Mouse (Mus musculus) liver, embryonic 15.5 days (tissue): Measurements from ENCODE around the gene Lexm. TPM values are rescaled to one million over a fixed set of nuclear protein-coding genes. Genes with fewer than 3 reads are reported as not detected.

Experiments used
- ATAC-seq: fragments of 200-750 bp; cut with Nextera tagmentation; 2 replicates; pipeline ENCODE4 v1.8.0; 2017; ENCODE audit warnings: moderate number of reproducible peaks, mild to moderate bottlenecking, moderate library complexity; ENCODE audit not compliant: insufficient read depth
- H3K27ac ChIP-seq: fragments of 300-500 bp; sonication (generic); replicated peaks from 2 replicates; pipeline ENCODE4 v1.5.1; 2015; ENCODE audit warnings: mild to moderate bottlenecking, inconsistent platforms
- H3K27me3 ChIP-seq: fragments of 300-500 bp; sonication (generic); 2 replicates; pipeline ENCODE4 v1.6.1; 2015; ENCODE audit warnings: mild to moderate bottlenecking, inconsistent platforms
- H3K36me3 ChIP-seq: fragments of 300-500 bp; sonication (generic); replicated peaks from 2 replicates; pipeline ENCODE4 v1.6.1; 2015; ENCODE audit warnings: moderate library complexity, mild to moderate bottlenecking, inconsistent platforms
- H3K4me1 ChIP-seq: fragments of 300-500 bp; sonication (generic); replicated peaks from 2 replicates; pipeline ENCODE4 v1.6.1; 2015; ENCODE audit warnings: inconsistent platforms
- H3K4me2 ChIP-seq: fragments of 300-500 bp; sonication (generic); 2 replicates; pipeline ENCODE4 v1.6.1; 2015; ENCODE audit warnings: moderate library complexity, mild to moderate bottlenecking, inconsistent platforms
- H3K4me3 ChIP-seq: fragments of 300-500 bp; sonication (generic); replicated peaks from 2 replicates; pipeline ENCODE4 v1.5.1; 2015; ENCODE audit warnings: mild to moderate bottlenecking, inconsistent platforms
- H3K9ac ChIP-seq: fragments of 300-500 bp; sonication (generic); 2 replicates; pipeline ENCODE4 v1.6.1; 2015; ENCODE audit warnings: moderate library complexity, mild to moderate bottlenecking, inconsistent platforms
- H3K9me3 ChIP-seq: fragments of 300-500 bp; sonication (generic); replicated peaks from 2 replicates; pipeline ENCODE4 v1.6.1; 2016; ENCODE audit warnings: inconsistent platforms
- WGBS: fragments of 180-500 bp; shearing (Covaris S2); methylation state at CpG from one replicate; pipeline ENCODE4 v1.1.7; 2015; ENCODE audit warnings: mixed read lengths; ENCODE audit not compliant: insufficient replicate concordance; 5-methylcytosine and 5-hydroxymethylcytosine counted together
- polyA plus RNA-seq: library from polyadenylated mRNA; unstranded; fragments of >200 nt; fragmentation: Nextera tagmentation; extraction: Ambion mirVana; gene quantifications from 2 replicates; pipeline ENCODE4 v1.2.1, GENCODE M21; 2015

Gene Lexm
- not detected in 2 replicates for polyA plus RNA-seq

DNA sequence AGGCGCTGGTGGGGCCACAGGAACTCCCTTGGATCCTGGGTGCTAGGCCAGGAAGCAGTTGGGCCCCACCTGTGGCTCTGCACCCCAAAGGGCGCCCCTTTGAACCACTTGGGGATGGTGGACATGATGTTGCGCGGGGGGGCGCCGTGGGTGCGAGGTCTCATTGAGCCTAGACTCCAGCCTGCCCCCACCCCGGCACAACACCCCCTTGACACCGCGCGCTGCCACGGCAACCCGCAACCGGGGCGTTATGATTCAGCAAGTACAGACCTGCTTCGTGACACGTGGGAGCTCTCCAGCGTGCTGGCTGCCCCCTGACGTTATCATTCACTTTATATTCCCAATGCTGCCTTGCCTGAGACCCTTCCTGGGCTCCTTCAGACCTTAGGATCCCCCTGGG lies at the start of gene Lexm:
Lexm (minus strand) TSS at position 186 of the 400 bp plus-strand sequence.
- peaks cover 64% of the 10 kb centered on the region for H3K27me3 ChIP-seq
- H3K4me3 ChIP-seq = no peak within 1 kb of the TSS
- H3K4me2 ChIP-seq = peak within 1 kb of the TSS; percentile 48
- H3K9ac ChIP-seq = no peak within 1 kb of the TSS
- no peaks in the 10 kb centered on the region for H3K9me3 ChIP-seq
- no peak within 1 kb of the TSS for H3K27ac ChIP-seq
- H3K4me1 ChIP-seq = peaks cover 43% of the 10 kb centered on the region
- no peak for ATAC-seq
- no peaks in the 10 kb centered on the region for H3K36me3 ChIP-seq
- 1% methylated on average over 19 of the region's 19 CpGs for WGBS

GRCm38 (mm10) chr4:106666546-106666945 lies 49.5 kb upstream of the Lexm start:
- no peak for ATAC-seq
- H3K27ac ChIP-seq = no peak overlapping the region
- H3K4me1 ChIP-seq = no peaks in the 10 kb centered on the region
- H3K9ac ChIP-seq = no peak overlapping the region
- no peak overlapping the region for H3K4me2 ChIP-seq
- H3K9me3 ChIP-seq = no peaks in the 10 kb centered on the region
- H3K36me3 ChIP-seq = peaks cover 100% of the 10 kb centered on the region
- 80% methylated on average over 2 of the region's 2 CpGs for WGBS
- H3K27me3 ChIP-seq = no peaks in the 10 kb centered on the region
- H3K4me3 ChIP-seq = no peak overlapping the region

DNA sequence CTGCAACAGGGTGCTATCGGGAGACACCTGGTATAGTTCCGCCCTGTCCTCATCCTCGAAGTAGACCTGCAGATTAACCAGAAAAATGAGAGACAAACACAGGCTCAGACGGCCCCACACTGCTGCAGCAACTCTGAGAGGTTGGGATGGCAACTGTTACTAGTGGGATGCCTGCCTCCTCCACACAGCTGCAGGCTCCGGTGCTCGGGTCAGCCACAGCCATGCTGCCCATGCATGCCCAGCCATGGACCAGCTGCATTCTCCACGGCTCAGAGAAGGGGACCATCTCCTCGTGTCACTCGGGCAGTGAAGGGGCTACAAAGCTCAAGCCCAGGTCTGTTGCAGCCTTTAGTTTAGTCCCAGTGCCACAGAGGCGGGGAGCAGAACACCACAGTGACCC lies 48.6 kb upstream of the Lexm start:
- 79% methylated on average over 10 of the region's 10 CpGs for WGBS
- Histone ChIP-seq H3K4me2 (no peak overlapping the region), H3K27ac (no peak overlapping the region), H3K27me3 (no peaks in the 10 kb centered on the region), H3K4me3 (no peak overlapping the region), H3K36me3 (peaks cover 99% of the 10 kb centered on the region), H3K9me3 (no peaks in the 10 kb centered on the region), H3K4me1 (no peaks in the 10 kb centered on the region), H3K9ac (no peak overlapping the region)
- no peak for ATAC-seq

DNA sequence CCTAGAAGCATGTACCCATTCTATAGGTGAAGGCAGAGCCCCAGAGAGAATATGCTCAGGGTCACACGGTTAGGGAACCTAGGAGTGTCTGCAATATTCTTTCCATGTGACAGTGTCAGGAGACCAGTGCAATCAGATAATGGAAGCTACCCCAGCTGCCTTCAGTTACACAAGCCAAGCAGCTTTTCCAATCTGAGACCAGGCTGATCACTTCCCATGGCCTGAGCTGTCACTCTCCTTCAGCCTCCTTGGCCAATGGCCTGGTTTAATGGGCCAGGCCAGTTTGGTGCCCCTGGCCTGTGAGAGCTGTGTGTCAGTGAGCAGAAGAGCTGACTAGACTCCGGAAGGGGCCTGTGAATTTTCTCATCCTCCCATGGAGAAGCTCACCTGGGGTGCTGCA lies 48.2 kb upstream of the Lexm start:
- 76% methylated on average over 2 of the region's 2 CpGs for WGBS
- no peak for ATAC-seq

GRCm38 (mm10) chr4:106664697-106665096 lies 47.7 kb upstream of the Lexm start:
- Histone ChIP-seq H3K9ac (no peak overlapping the region), H3K9me3 (no peaks in the 10 kb centered on the region), H3K27ac (no peak overlapping the region), H3K4me1 (no peaks in the 10 kb centered on the region), H3K27me3 (no peaks in the 10 kb centered on the region), H3K4me2 (no peak overlapping the region), H3K36me3 (peaks cover 99% of the 10 kb centered on the region), H3K4me3 (no peak overlapping the region)
- 78% methylated on average over 6 of the region's 6 CpGs for WGBS
- ATAC-seq = no peak

More for the DNA sequence above, 48.2 kb upstream of the Lexm start:
- H3K4me3 ChIP-seq = no peak overlapping the region
- H3K27me3 ChIP-seq = no peaks in the 10 kb centered on the region
- no peaks in the 10 kb centered on the region for H3K4me1 ChIP-seq
- no peak overlapping the region for H3K27ac ChIP-seq
- no peak overlapping the region for H3K4me2 ChIP-seq
- peaks cover 99% of the 10 kb centered on the region for H3K36me3 ChIP-seq
- no peak overlapping the region for H3K9ac ChIP-seq
- no peaks in the 10 kb centered on the region for H3K9me3 ChIP-seq

DNA sequence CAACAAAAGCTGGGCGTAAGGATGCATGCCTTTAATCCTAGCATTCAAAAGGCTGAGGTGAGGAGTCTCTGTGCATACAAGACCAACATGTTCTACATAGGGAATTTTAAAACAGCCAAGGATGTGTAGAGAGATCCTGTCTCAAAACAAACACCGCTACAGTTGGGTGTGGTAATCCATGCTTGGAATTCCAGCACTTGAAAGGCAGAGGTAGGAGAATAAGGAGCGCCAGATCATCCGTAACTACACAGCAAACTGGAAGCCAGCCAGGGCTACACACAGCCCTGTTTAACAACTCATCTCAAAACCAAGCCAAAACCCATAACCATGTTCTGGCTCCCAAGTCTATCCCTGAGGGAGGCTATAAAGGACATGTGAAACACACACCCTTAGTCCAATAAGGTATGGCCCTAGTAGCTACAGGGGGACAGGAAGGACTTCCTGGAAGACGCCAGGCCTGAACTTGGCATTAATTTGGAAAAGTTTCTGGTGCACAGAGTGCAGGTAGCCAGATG lies 47.0 kb upstream of the Lexm start:
- Histone ChIP-seq H3K9ac (no peak overlapping the region), H3K27me3 (no peaks in the 10 kb centered on the region), H3K27ac (no peak overlapping the region), H3K4me2 (no peak overlapping the region), H3K9me3 (no peaks in the 10 kb centered on the region), H3K4me3 (no peak overlapping the region), H3K4me1 (no peaks in the 10 kb centered on the region), H3K36me3 (peaks cover 99% of the 10 kb centered on the region)
- WGBS = 79% methylated on average over 5 of the region's 5 CpGs
- no peak for ATAC-seq

DNA sequence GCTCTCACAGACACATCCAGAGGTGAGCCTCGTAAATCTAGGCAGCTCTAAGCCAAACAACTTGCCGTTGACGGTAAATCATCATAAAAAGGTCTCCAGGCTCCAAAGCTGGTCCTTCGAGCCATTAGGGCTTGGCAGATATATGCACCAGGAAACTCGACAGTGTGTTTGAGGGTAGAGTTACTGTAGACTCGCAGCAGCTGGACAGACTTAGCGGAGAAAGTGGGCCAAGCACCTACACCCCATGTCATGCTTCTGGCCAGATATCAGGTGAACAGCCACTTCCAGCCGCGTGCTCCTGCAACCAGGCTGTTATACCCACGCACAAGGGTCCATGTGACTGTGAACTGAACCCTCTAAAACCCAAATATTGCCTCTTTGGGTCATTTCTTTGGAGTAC lies 38.6 kb upstream of the Lexm start:
- Histone ChIP-seq H3K36me3 (peaks cover 46% of the 10 kb centered on the region), H3K27me3 (no peaks in the 10 kb centered on the region)
- 75% methylated on average over 10 of the region's 10 CpGs for WGBS

GRCm38 (mm10) chr4:106653051-106653450 lies 36.0 kb upstream of the Lexm start:
- H3K4me3 ChIP-seq = no peak overlapping the region
- WGBS = 84% methylated on average over 15 of the region's 15 CpGs
- H3K4me1 ChIP-seq = peaks cover 21% of the 10 kb centered on the region
- ATAC-seq = no peak
- H3K36me3 ChIP-seq = peaks cover 22% of the 10 kb centered on the region
- H3K27me3 ChIP-seq = peaks cover 5% of the 10 kb centered on the region
- H3K9ac ChIP-seq = no peak overlapping the region
- H3K27ac ChIP-seq = no peak overlapping the region
- H3K9me3 ChIP-seq = no peaks in the 10 kb centered on the region
- no peak overlapping the region for H3K4me2 ChIP-seq

More for the DNA sequence above, 38.6 kb upstream of the Lexm start:
- no peak overlapping the region for H3K9ac ChIP-seq
- H3K4me3 ChIP-seq = no peak overlapping the region
- no peak for ATAC-seq
- peaks cover 16% of the 10 kb centered on the region for H3K4me1 ChIP-seq
- no peak overlapping the region for H3K4me2 ChIP-seq
- H3K9me3 ChIP-seq = no peaks in the 10 kb centered on the region
- H3K27ac ChIP-seq = no peak overlapping the region

- no peak overlapping the region for H3K9ac ChIP-seq
- no peak overlapping the region for H3K4me2 ChIP-seq
- H3K4me1 ChIP-seq = peaks cover 21% of the 10 kb centered on the region
- peaks cover 10% of the 10 kb centered on the region for H3K27me3 ChIP-seq
- H3K36me3 ChIP-seq = peaks cover 19% of the 10 kb centered on the region
- no peak for ATAC-seq
- no peaks in the 10 kb centered on the region for H3K9me3 ChIP-seq
- H3K27ac ChIP-seq = no peak overlapping the region
- no peak overlapping the region for H3K4me3 ChIP-seq
- 47% methylated on average over 3 of the region's 3 CpGs for WGBS
Measured at GRCm38 (mm10) chr4:106652546-106652945, 35.5 kb upstream of the Lexm start.

DNA sequence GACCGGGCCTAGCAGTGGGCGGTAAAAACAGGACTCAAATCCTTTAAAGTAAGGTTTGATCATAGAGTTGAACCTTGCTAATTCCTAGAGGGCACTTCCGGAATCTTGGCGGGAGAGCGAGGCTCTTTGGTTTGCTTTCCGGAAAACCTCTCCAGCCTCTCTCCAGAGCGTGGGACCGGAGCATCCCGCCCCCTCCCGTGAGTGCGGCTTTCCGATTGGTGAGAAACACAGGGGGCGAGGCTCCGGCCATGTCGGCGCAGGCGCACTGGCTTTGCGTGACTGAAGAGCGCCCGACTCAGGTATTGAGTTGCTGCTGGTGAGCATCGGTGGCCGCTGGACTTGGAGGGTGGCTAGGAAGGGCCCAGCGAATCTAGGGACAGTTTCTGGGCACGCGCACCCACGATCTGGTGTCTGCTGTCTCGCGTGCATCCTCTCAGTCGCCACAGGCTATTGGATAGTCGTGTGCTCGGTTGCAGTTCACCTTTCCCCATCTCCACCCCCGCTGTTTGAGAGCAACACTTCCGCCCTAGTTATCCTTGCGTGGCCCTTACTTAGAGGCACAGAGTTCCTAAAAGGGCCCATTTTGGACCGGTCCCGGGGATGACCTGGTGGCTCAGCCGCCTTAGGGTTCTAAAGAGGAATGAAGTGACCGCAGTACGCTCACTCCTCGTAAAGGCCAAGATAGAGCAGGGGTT lies 33.9 kb upstream of the Lexm start, which contains the start of gene Pars2:
Pars2 (plus strand) TSS at position 237 of the 695 bp plus-strand sequence.
- ATAC-seq = peak; percentile 96
- Histone ChIP-seq H3K36me3 (peaks cover 19% of the 10 kb centered on the region), H3K9ac (peak within 1 kb of the TSS; percentile 71), H3K4me2 (peak within 1 kb of the TSS; percentile 93), H3K27ac (peak within 1 kb of the TSS; percentile 64), H3K4me3 (peak within 1 kb of the TSS; percentile 74), H3K4me1 (peaks cover 21% of the 10 kb centered on the region), H3K27me3 (peaks cover 15% of the 10 kb centered on the region), H3K9me3 (no peaks in the 10 kb centered on the region)
- WGBS = 3% methylated on average over 40 of the region's 40 CpGs

GRCm38 (mm10) chr4:106647137-106647536 lies 30.1 kb upstream of the Lexm start:
- Histone ChIP-seq H3K9me3 (no peaks in the 10 kb centered on the region), H3K4me1 (peaks cover 21% of the 10 kb centered on the region), H3K4me3 (no peak overlapping the region), H3K27ac (no peak overlapping the region), H3K4me2 (no peak overlapping the region), H3K36me3 (no peaks in the 10 kb centered on the region), H3K27me3 (peaks cover 22% of the 10 kb centered on the region), H3K9ac (no peak overlapping the region)
- 73% methylated on average over 6 of the region's 6 CpGs for WGBS
- ATAC-seq = no peak
